Mouse (Mus musculus) left cerebral cortex, postnatal 36 days (tissue): ENCODE results near the gene Ptprd. TPM values are rescaled to one million over a fixed set of nuclear protein-coding genes. Genes with fewer than 3 reads are reported as not detected.

Experiments
- DNase-seq, 2 experiments: peaks; one replicate each; pipeline ENCODE4 v3.0.0; 2021 to 2022; ENCODE audit warnings: low spot score in 2 of 2, mixed read lengths in 1 of 2
- intact Hi-C: fragments of 180-260 bp; cut with DNase I; formaldehyde crosslinking; loops from one replicate; pipeline ENCODE4 v1.15.1; 2025
- total RNA-seq, 2 experiments: library from RNA; stranded (reverse); gene quantifications; 2 replicates each; pipeline ENCODE4 v1.2.3; 2021

Gene Ptprd
- total RNA-seq, 2 experiments from 2014 or later: 313 to 350 TPM

- DNase-seq: no peak
- intact Hi-C loops: no loop called here
Observed at GRCm38 (mm10) chr4:76502575-76503278, 1709.0 kb downstream of the Ptprd start.

GRCm38 (mm10) chr4:76485848-76486247, 1725.9 kb downstream of the Ptprd start:
- intact Hi-C loops: no loop called here
- DNase-seq: no peak

GRCm38 (mm10) chr4:76468366-76469100, 1743.2 kb downstream of the Ptprd start:
- DNase-seq: no peak
- intact Hi-C loops: no loop called here

GRCm38 (mm10) chr4:76464682-76465081, 1747.1 kb downstream of the Ptprd start:
- DNase-seq: no peak
- intact Hi-C loops: no loop called here

DNA sequence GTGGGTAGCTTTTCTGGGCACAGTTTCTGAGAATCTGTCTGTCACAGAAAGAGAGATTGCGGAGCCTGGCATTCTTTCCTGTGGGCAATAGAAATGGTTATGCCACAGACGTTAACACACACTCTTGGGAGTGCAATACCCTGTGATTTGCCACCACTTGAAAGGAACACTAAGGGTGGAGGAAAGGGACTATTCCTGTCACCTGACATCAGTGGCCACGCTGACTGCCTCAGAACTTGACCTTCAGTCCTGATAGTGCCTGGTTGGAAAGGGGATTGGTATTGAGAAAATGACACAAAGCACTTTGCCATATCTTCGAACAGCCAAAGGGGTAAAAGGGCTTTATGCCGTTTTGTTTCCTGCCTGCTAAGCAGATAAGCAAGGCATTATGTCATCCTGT, 1750.4 kb downstream of the Ptprd start:
- DNase-seq: no peak
- intact Hi-C loops: no loop called here

- intact Hi-C loops: no loop called here
- no peak for DNase-seq
Observed at GRCm38 (mm10) chr4:76460556-76460955, 1751.2 kb downstream of the Ptprd start.

DNA sequence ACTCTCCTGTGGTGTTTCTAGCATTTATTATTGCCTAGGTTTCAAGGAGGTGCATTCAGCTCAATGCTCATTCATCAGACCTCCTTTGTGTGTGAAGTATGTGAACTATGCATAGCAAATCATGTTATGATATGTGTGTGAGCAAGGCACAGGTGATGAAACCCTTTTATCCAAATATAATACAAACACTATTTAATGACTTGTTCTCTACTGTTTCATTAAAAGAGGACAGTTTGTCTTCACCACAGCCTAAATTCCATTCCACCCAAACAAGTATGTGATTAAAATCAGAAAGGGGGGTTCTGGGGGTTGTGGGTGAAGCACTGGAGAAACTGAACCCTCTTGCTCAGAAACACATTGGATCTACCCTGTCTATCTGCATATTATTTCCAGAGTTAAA, 1752.1 kb downstream of the Ptprd start:
- DNase-seq: no peak
- intact Hi-C loops: no loop called here

DNA sequence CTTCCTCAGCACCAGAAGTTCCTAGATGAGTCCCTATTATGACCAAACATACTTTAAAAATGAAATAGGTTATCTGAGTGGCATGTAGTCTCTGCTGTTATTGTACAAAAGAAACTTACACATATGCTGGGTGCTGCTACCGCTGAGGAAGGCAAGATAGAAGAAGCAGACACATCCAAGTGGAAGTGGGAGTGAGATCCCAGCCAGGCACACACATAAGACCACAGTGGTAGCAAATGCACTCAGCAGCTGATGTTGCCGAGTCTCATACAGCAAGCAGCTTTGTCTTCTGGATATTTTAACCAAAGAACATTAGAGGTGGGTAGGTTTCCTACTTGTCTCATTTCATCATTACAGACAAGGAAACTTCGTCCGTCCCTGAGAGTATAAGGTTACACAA, 1759.5 kb downstream of the Ptprd start:
- no peak for DNase-seq
- intact Hi-C loops: no loop called here

DNA sequence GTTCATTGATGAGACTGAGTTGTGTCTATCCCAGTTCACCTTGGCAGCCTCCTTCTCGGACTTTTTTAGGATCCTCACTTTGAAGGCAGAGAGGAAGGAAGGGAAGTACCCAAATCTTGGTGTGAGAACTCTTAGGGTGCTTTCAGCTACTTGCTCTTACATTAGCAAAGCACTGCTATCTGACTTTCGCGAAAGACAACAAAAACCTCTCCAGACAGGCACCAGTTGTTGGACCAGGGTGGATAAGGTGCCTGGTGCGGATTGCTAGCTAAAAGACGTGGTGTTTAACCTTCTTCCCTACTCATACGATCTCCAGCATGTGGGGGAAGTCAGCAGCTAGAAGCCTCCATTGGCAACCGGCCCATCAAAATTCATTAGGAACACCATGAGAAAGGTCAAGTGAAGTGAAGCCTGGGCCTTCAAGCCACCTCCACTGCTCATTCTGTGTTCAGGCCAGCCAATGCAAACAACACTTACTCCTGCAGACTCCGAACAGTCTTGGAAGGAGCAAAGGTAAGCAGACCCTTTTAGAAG, 1760.7 kb downstream of the Ptprd start:
- intact Hi-C loops: no loop called here
- DNase-seq: no peak

- intact Hi-C loops: no loop called here
- DNase-seq: peak in 1 of 2 experiments; percentile 27
Observed at GRCm38 (mm10) chr4:76450351-76451018, 1761.3 kb downstream of the Ptprd start.

DNA sequence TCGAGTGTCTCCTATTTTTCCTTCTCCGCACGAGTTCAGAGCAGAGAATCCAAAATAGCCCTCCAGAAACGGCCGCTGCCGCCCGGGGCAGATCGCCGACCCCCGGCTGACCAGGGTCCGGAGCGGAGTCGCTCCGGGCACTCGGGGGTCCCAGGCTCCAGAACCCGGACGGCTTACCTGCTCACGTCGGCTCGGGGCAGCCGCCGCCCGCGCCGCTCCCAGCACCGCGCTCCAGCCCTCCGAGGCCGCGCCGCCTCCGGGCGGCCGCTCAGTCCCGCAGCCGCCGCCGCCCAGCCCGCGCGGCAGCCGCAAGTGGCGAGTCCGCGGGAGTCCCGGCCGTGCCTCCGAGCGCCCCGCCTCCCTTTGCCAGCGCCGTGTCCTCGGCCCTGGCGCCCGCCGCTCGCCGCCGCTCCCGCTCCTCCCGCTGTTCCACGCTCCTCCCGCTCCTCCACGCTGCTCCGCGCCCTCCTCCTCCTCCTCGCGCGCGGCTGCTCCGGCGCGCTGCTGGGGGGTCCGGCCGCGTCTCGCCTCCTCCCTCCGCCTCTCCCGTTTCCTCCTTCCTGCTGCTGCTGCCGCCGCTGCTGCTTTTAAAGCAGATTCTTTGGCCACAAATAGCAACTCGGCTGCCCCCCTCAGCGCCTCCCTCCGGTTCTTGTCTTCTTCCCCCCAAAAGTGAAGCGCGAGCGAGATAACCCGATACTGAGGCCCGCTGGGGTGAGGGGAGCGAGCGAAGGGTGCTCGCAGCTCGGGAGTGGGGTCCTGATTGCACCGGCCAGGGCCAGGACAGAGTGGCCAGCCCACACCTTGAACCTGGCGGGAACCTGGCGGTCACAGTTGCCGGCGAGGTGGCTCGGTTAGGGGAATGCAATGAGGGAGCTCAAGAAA, 1762.1 kb downstream of the Ptprd start:
- intact Hi-C loops: loop anchor here (10.0 kb wide), 1 partner anchor 65 kb away; no protein-coding TSS in a partner anchor
- peak; percentile 73 to 82 for DNase-seq

DNA sequence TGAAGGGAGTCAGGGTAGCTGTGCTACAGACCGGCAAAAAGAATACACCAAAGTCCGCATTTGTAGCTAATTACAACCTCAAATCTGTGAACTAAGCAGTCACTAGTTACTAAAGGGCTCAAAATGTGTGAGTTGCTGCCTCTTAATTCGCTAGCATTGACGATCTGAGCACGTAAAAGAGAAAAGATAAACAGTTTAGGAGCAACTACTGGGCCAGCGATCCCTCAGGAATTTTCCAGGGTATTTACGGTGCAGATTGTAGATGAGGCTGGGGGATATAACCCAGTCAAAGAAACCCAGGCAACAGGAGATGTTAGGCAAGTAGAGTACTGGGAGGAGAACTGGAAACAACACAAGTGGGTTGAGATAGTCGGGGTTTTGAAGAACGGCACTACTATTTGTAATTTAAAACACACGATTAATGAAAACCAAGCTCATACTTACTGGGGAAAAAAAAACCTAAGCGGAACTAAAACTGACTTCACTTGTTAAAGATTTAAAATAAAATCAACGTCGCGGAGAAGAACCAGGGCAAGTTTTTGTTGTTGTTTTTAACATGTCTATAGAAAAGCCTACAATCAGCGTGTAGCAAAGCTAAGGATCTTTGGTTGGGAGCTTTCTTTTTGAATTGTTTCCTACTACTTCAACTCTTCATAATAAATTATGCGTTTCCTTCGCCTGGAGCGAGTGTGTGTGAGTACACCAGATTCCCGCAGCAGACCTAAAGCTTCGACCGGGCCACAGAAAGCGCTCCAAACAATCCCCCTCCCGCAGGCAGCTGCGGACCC, 1762.9 kb downstream of the Ptprd start:
- no peak for DNase-seq
- intact Hi-C loops: loop anchor here (10.0 kb wide), 1 partner anchor 64 kb away; no protein-coding TSS in a partner anchor

GRCm38 (mm10) chr4:76447396-76447795, 1764.4 kb downstream of the Ptprd start:
- DNase-seq: no peak

GRCm38 (mm10) chr4:76444778-76445177, 1767.0 kb downstream of the Ptprd start:
- intact Hi-C loops: loop anchor here (10.0 kb wide), 1 partner anchor 60 kb away; no protein-coding TSS in a partner anchor
- DNase-seq: no peak

More at GRCm38 (mm10) chr4:76447396-76447795, 1764.4 kb downstream of the Ptprd start:
- intact Hi-C loops: loop anchor here (10.0 kb wide), 1 partner anchor 63 kb away; no protein-coding TSS in a partner anchor

DNA sequence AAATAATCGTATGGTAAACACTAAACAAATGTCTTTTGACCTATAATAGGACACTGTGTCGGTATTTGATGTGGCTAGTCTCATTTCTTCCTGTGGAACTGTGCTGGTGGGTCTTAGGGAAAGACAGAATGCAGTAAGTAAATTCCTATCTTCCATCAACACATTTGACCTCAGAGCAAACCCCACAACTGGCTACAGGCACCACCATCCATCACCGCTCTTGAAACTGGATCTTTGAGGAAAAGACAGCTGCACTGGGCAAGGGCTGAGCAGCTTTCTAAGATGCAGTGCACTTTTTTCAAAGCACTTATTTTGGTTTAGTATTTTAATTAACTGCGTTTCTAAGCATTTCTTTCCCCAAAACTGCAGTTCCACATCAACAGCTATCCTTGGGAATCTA, 1768.2 kb downstream of the Ptprd start:
- no peak for DNase-seq
- intact Hi-C loops: loop anchor here (10.0 kb wide), 1 partner anchor 59 kb away; no protein-coding TSS in a partner anchor

DNA sequence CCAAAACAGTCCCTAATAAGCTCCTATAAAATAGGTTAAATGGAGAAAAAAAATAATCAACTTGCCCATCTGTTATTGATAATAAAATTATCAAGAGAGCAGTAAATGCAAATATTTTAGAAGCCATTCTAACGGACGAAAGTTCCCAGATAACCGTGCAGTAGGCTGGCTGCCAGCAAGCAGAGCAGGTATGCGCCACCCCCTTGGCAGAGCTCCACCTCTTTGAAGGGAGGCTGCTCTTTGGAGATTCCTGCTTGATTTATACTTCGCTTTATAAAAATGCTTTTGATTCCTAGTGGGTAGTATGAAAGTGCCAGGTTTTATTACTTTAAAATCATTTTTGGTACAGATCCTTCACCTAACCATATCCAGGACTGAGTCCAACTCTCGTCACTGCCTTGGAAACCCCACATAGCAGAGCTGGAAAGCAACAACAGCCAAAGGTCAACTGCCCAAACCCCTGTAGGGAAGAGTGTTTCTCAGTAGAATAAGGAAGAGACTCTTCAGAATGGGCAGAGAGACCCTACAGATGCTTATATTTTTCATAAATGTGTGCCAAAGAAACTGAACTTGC, 1770.9 kb downstream of the Ptprd start:
- intact Hi-C loops: loop anchor here (10.0 kb wide), 1 partner anchor 56 kb away; no protein-coding TSS in a partner anchor
- DNase-seq: no peak

- intact Hi-C loops: no loop called here
- DNase-seq: no peak
Observed at GRCm38 (mm10) chr4:76438496-76439079, 1773.2 kb downstream of the Ptprd start.

DNA sequence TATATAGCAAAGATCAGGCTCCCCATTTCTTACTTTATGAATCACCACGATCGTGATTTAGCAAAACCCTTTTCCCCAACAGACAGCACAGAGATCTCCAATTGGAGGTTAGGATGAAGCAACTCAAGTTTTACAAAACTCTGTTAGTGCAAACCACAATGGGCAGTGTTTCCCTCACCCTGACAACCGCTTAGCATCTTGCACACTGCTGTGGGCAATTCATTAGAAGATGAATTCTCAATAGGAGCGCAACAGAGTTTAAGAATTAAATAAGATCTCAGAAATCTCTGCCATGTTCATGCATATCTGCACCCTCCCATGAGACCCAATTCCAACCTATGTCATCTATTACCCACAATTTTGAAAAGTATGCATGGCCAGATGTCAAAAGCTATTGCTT, 1773.7 kb downstream of the Ptprd start:
- intact Hi-C loops: no loop called here
- no peak for DNase-seq
